Mouse (Mus musculus) gastrocnemius, postnatal 14 days (tissue): Measurements from ENCODE around the gene Spag4. TPM values are rescaled to one million over a fixed set of nuclear protein-coding genes. Genes with fewer than 3 reads are reported as not detected.
"Not testable (repeated sequence)": the region's sequence is repeated elsewhere in the genome, so short reads cannot be mapped to it uniquely, and the experiment has no call there.

ENCODE experiments used
- DNase-seq: peaks from one replicate; pipeline ENCODE4 v3.0.0; 2021; ENCODE audit warnings: mixed read lengths
- intact Hi-C: fragments of 180-260 bp; cut with DNase I; formaldehyde crosslinking; loops from one replicate; pipeline ENCODE4 v1.15.1; 2025; ENCODE audit warnings: low total_unique reads
- total RNA-seq, 2 experiments: library from RNA; stranded (reverse); gene quantifications; 2 replicates each; pipeline ENCODE4 v1.2.3; 2021

The Spag4 gene
- total RNA-seq, 2 experiments from 2014 or later = 0.57 to 0.86 TPM

DNA sequence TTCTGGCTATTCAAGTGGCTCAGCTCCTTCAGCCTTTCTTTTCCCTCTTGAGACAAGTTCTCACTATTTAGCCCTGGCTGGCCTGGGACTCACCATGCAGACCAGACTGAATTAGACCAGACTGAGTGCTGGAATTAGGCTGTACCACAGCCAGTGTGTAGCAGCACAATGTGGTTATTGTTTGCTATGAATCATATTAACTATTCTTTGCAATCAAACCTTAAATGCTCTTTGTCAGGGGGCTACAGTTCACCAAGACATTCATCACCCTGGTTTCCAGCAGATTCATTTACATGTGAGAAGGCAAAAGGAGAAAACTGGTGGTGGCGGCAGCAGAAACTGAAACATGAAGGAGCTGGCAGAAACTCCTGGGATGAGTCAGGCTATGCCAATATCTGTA, 24.8 kb downstream of the Spag4 start:
- no peak for DNase-seq

DNA sequence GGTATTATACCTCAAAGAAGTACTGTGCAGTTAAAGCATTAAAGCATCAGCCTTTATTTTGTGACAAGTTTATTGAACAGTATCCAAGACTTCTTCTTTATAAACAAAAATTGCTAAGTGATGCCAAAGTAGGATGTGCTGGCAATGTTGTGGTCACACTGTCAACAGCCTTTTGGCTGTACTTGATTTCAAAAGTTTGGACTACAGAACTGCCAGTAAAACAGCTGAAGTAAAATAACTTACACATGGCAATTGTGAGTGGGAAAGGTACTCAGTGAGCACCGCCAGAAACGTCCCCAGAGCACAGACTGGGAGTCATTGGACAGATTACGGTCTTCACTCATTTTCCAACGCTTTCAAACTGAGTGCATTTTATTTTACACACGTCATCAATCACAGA, 27.0 kb downstream of the Spag4 start:
- intact Hi-C loops = no loop called here
- no peak for DNase-seq

More for the DNA sequence above, 24.8 kb downstream of the Spag4 start:
- intact Hi-C loops = no loop called here

GRCm38 (mm10) chr2:156110627-156111357, 45.8 kb downstream of the Spag4 start:
- intact Hi-C loops = no loop called here
- DNase-seq = no peak

DNA sequence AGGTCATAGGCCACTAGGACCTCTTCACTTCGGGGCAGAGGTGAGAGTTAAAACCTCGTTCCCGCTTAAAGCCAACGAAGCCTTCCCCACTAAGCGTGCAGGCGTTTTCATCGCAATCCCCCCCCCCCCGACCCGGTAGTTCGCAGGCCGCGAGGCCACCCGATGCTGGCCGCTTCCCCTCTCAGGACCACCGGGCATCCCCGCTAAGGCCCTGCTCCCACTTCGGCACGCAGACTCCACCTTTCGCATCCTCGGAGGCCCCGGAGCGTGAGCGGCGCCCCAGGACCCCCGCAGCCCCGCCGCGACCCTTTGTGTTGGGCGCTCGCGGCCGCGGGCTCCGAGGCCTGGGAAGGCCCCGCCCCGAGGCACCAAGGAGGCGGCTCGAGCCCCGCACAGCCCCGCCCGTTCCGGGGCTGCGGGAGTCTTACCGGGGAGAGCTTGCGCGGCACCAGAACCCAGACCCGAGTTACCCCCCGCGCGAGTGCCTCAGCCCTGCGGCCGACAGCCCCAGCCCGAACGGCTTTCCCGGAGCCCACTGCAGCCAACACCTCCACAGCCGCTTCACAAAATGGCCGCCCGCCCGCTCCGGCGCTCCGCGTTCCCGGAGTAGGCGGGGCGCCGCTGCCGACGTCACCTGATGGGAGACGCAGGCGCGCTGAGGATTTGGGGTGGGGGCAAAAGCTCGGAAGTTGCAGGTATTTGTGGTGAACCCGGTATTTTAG, 46.5 kb downstream of the Spag4 start, which contains the start of the genes Cpne1 and Rbm12:
TSS of gene Cpne1 (minus strand) at position 608 of the 722 bp plus-strand sequence.
TSS of gene Rbm12 (minus strand) at position 621 of the 722 bp plus-strand sequence.
- DNase-seq = peak; percentile 92
- intact Hi-C loops = no loop called here

GRCm38 (mm10) chr2:156112080-156112423, 47.1 kb downstream of the Spag4 start:
- DNase-seq, intact Hi-C loops: not testable (repeated sequence)

- no peak for DNase-seq
- intact Hi-C loops = no loop called here
These were observed 54.6 kb downstream of the Spag4 start for GRCm38 (mm10) chr2:156119566-156119965.

Other genes with a start within 250 kb of the Spag4 start
- 10 to 100 TPM; 17.8 to 19.3 TPM for gene BC029722, start 245.7 kb upstream of the Spag4 start, total RNA-seq
- 10 to 100 TPM; 48.0 to 48.3 TPM for gene Eif6, start 238.2 kb upstream of the Spag4 start, total RNA-seq
- not detected for gene Fam83c, start 230.3 kb upstream of the Spag4 start, total RNA-seq
- 100 to 1,000 TPM; 106 to 129 TPM for gene Uqcc1, start 134.9 kb upstream of the Spag4 start, total RNA-seq
- not detected for gene Gm15557, start 124.4 kb upstream of the Spag4 start, total RNA-seq
- gene Gdf5, start 119.8 kb upstream of the Spag4 start, total RNA-seq = not detected
- 1 to 10 TPM; 5.5 to 5.6 TPM for gene Cep250, start 108.7 kb upstream of the Spag4 start, total RNA-seq
- gene 6430550D23Rik, start 57.2 kb upstream of the Spag4 start, total RNA-seq = under 1 TPM; 0.29 to 0.31 TPM
- 10 to 100 TPM; 58.2 to 60.4 TPM for gene Ergic3, start 57.1 kb upstream of the Spag4 start, total RNA-seq
- gene Fer1l4, start 12.2 kb upstream of the Spag4 start, total RNA-seq = not detected
- 10 to 100 TPM; 11.3 to 16.0 TPM for gene Cpne1, start 46.8 kb downstream of the Spag4 start, total RNA-seq
- gene Rbm12, start 46.8 kb downstream of the Spag4 start, total RNA-seq = 1 to 10 TPM; 8.2 to 8.3 TPM
- 1 to 10 TPM; 4.4 to 9.5 TPM for gene Gm28036, start 61.9 kb downstream of the Spag4 start, total RNA-seq
- 100 to 1,000 TPM; 216 to 217 TPM for gene Romo1, start 78.9 kb downstream of the Spag4 start, total RNA-seq
- gene Nfs1, start 79.0 kb downstream of the Spag4 start, total RNA-seq = 10 to 100 TPM; 53.6 to 65.4 TPM
- gene Rbm39, start 115.1 kb downstream of the Spag4 start, total RNA-seq = 100 to 1,000 TPM in 1 of 2 experiments, 10 to 100 TPM in 1; 99.7 to 123 TPM
- 10 to 100 TPM; 17.1 to 22.1 TPM for gene Phf20, start 131.3 kb downstream of the Spag4 start, total RNA-seq
- gene Cnbd2, start 247.1 kb downstream of the Spag4 start, total RNA-seq = 1 to 10 TPM; 1.4 to 2.1 TPM
- gene Scand1, start 247.5 kb downstream of the Spag4 start, total RNA-seq = 10 to 100 TPM; 61.1 to 65.0 TPM